Mouse (Mus musculus): Measurements from ENCODE around the gene Actr8. TPM values are rescaled to one million over a fixed set of nuclear protein-coding genes. Genes with fewer than 3 reads are reported as not detected.

Gene Actr8
- total RNA-seq (2021), result 10 to 100 TPM; 36.8 to 39.9 TPM
- polyA plus RNA-seq (2012; rRNA removed), result 14.5 and 22.4 TPM in 2 replicates
- long read RNA-seq, transcript Actr8-201 (13 exons, 2,119 nt), result major isoform, 37 of 47 reads
- long read RNA-seq, partial matches to known transcripts, result 6 of 47 reads
- long read RNA-seq, other reads (novel, unspliced or antisense), result 3 of 47 reads

DNA sequence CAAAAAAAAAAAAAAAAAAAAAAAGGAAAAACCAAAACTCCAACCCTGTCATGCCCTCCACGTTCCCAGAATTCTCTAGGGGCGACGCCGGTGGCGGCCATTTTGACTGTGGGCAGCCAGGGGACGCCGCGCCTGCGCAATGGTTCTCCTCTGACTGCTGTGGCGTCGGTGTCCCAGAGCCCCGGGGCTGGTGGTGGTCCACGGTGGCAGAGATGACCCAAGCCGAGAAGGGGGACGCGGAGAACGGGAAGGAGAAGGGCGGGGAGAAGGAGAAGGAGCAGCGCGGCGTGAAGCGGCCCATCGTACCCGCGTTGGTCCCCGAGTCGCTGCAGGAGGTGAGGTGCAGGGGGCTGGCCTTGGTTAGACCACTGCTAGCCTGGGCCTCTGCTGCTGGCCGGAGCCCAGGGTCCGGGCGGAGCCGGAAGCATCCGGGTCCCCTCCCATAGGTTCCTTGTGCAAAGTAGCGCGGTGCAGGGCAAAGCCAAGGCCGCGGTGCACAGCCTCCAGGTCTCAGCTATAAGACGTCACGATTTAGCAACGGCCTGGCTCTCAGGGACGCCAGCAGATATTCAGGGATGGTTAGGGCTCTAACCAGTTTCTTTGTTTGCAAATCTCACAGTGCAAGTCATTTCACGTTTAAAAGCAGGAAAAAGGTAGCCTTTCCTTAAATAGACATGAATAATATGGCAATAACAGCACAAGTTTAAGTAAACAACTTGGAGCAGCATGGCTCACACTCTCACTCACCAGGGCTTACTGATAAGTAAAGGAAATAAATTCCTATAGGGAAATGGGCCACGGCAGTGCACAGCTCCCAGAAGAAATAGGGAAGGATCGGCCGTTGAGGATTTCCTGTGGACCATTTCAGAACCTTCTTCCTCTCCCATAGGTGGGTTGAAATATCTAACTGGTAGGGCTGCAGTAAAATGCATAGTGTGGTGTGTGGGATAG, at the start of gene Actr8:
Gene Actr8, plus strand, starts transcription at position 84 of the 951 bp plus-strand sequence.
- DNase-seq, result peak; percentile 95 to 98
- H3K4me3 ChIP-seq, result peak within 1 kb of the TSS; percentile 95
- peaks cover 2% of the 10 kb centered on the region; the same call in 1 of the 2 replicates for H3K79me2 ChIP-seq (replicated peaks; ENCODE audit: control insufficient read depth, insufficient read depth, low read length)
- H3K36me3 ChIP-seq (ENCODE audit: control insufficient read depth, insufficient read depth, low read length), result no peaks in the 10 kb centered on the region
- peaks cover 1% of the 10 kb centered on the region; the same call in 1 of the 2 replicates for H3K4me1 ChIP-seq (ENCODE audit: control insufficient read depth, insufficient read depth, low read length)
- no peak for TF ChIP-seq EP300 (IDR thresholded peaks at IDR 0.05; ENCODE audit: insufficient read depth, low read depth, low read length)
- no peak for TF ChIP-seq CTCF (IDR thresholded peaks at IDR 0.05)
- peak; percentile 60 for TF ChIP-seq POLR2A (IDR thresholded peaks at IDR 0.05; ENCODE audit: insufficient read depth, low read depth, low read length)
- peak within 1 kb of the TSS; percentile 96 for H3K9ac ChIP-seq (ENCODE audit: low read depth, low read length)
- peak within 1 kb of the TSS; percentile 97 for H3K27ac ChIP-seq
- H3K27me3 ChIP-seq (ENCODE audit: control insufficient read depth, insufficient read depth, low read length), result no peaks in the 10 kb centered on the region
- intact Hi-C loops (cut with DNase I), result no loop called here
- WGBS, result under 1% methylated on average over 44 of the region's 44 CpGs

- TF ChIP-seq POLR2A (IDR thresholded peaks at IDR 0.05; ENCODE audit: insufficient read depth, low read depth, low read length) (no peak), CTCF (IDR thresholded peaks at IDR 0.05) (no peak), EP300 (IDR thresholded peaks at IDR 0.05; ENCODE audit: insufficient read depth, low read depth, low read length) (no peak)
- DNase-seq, result no peak
- Histone ChIP-seq H3K4me1 (ENCODE audit: control insufficient read depth, insufficient read depth, low read length) (no peaks in the 10 kb centered on the region), H3K79me2 (replicated peaks; ENCODE audit: control insufficient read depth, insufficient read depth, low read length) (no peaks in the 10 kb centered on the region), H3K9ac (ENCODE audit: low read depth, low read length) (no peak overlapping the region), H3K4me3 (no peak overlapping the region), H3K27me3 (ENCODE audit: control insufficient read depth, insufficient read depth, low read length) (no peaks in the 10 kb centered on the region), H3K36me3 (ENCODE audit: control insufficient read depth, insufficient read depth, low read length) (no peaks in the 10 kb centered on the region), H3K27ac (no peak overlapping the region)
- intact Hi-C loops (cut with DNase I), result no loop called here
- WGBS, result 35% methylated on average over 4 of the region's 4 CpGs
These were observed 49.2 kb upstream of the Actr8 start for GRCm38 (mm10) chr14:29928966-29929365.

DNA sequence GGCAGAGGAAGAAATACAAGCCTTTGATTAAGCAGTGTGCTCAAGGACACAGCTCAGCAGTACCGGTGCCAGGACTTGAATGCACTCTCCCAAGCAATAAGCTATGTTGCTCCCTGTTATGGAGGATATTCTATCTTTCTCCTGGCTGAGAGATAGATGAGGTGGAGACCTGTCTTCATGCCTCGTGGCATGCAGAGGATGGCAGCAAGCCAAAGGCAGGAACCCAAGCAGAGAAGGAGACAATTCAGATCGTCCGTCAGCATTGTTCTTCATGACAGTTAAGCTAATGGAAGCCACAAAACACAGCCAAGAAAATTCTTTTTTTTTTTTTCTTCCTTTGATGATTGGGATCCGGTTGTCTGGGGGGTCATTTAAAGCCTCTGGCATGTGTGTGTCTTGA, 42.6 kb upstream of the Actr8 start:
- Histone ChIP-seq H3K9ac (ENCODE audit: low read depth, low read length) (no peak overlapping the region), H3K36me3 (ENCODE audit: control insufficient read depth, insufficient read depth, low read length) (no peaks in the 10 kb centered on the region), H3K4me3 (no peak overlapping the region), H3K4me1 (ENCODE audit: control insufficient read depth, insufficient read depth, low read length) (no peaks in the 10 kb centered on the region), H3K27me3 (ENCODE audit: control insufficient read depth, insufficient read depth, low read length) (no peaks in the 10 kb centered on the region), H3K27ac (no peak overlapping the region), H3K79me2 (replicated peaks; ENCODE audit: control insufficient read depth, insufficient read depth, low read length) (no peaks in the 10 kb centered on the region)
- intact Hi-C loops (cut with DNase I), result no loop called here
- no peak for TF ChIP-seq CTCF (IDR thresholded peaks at IDR 0.05)
- no peak for TF ChIP-seq EP300 (IDR thresholded peaks at IDR 0.05; ENCODE audit: insufficient read depth, low read depth, low read length)
- no peak for TF ChIP-seq POLR2A (IDR thresholded peaks at IDR 0.05; ENCODE audit: insufficient read depth, low read depth, low read length)
- DNase-seq, result no peak
- WGBS, result 47% methylated on average over 5 of the region's 5 CpGs

GRCm38 (mm10) chr14:29937466-29937865, 40.7 kb upstream of the Actr8 start:
- no peaks in the 10 kb centered on the region for H3K27me3 ChIP-seq (ENCODE audit: control insufficient read depth, insufficient read depth, low read length)
- no peaks in the 10 kb centered on the region for H3K36me3 ChIP-seq (ENCODE audit: control insufficient read depth, insufficient read depth, low read length)
- DNase-seq, result no peak
- TF ChIP-seq CTCF (IDR thresholded peaks at IDR 0.05) (peak; percentile 33), EP300 (IDR thresholded peaks at IDR 0.05; ENCODE audit: insufficient read depth, low read depth, low read length) (no peak)
- 81% methylated on average over 15 of the region's 15 CpGs for WGBS
- no peaks in the 10 kb centered on the region for H3K79me2 ChIP-seq (replicated peaks; ENCODE audit: control insufficient read depth, insufficient read depth, low read length)
- no peaks in the 10 kb centered on the region for H3K4me1 ChIP-seq (ENCODE audit: control insufficient read depth, insufficient read depth, low read length)
- H3K9ac ChIP-seq (ENCODE audit: low read depth, low read length), result no peak overlapping the region
- intact Hi-C loops (cut with DNase I), result no loop called here
- no peak overlapping the region for H3K27ac ChIP-seq
- H3K4me3 ChIP-seq, result no peak overlapping the region

DNA sequence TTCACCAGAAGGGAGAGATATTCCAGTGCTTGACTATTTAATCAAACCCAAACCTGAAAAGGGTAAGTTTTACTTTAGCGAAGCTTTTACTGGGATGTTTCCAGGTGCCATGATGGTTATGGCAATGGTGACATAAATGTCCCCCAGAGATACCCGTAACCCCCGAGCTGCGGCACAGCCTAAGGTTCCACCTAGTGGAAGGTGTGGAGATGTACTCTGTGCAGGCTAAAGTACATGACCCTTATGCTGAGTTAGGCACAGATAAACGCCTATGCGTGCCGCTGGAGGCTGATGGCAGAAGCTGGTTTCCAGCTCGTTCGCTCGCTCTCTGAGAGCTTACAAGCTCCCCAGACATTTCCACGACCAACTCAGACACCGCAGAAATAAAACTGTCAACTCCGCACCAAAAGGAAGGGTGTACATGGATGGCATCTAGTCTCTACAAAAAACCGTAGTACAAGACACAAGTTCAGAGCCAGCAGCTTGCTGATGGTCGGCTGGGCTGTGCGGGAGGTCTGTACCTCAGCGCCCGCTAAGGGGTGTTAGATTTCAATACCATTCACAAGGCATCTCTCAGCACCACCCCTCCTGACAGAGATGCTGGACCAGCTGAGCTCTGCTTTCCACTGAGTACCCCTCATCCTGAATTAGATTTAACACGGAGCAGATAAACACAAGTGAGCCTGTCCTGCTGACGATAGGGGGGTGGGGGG, 38.4 kb upstream of the Actr8 start:
- Histone ChIP-seq H3K4me1 (ENCODE audit: control insufficient read depth, insufficient read depth, low read length) (no peaks in the 10 kb centered on the region), H3K27ac (no peak overlapping the region), H3K27me3 (ENCODE audit: control insufficient read depth, insufficient read depth, low read length) (no peaks in the 10 kb centered on the region), H3K4me3 (no peak overlapping the region), H3K79me2 (replicated peaks; ENCODE audit: control insufficient read depth, insufficient read depth, low read length) (no peaks in the 10 kb centered on the region), H3K9ac (ENCODE audit: low read depth, low read length) (no peak overlapping the region), H3K36me3 (ENCODE audit: control insufficient read depth, insufficient read depth, low read length) (no peaks in the 10 kb centered on the region)
- WGBS, result 41% methylated on average over 20 of the region's 20 CpGs
- DNase-seq, result no peak
- intact Hi-C loops (cut with DNase I), result loop anchor here (5.0 kb wide), 1 partner anchor 497 kb away; no protein-coding TSS in a partner anchor
- TF ChIP-seq POLR2A (IDR thresholded peaks at IDR 0.05; ENCODE audit: insufficient read depth, low read depth, low read length), result no peak
- no peak for TF ChIP-seq EP300 (IDR thresholded peaks at IDR 0.05; ENCODE audit: insufficient read depth, low read depth, low read length)
- TF ChIP-seq CTCF (IDR thresholded peaks at IDR 0.05), result peak; percentile 15; the same call in 1 of the 2 replicates

All from heart, adult 2 months (tissue).